Mouse (Mus musculus) lung, adult 2 months (tissue): ENCODE measurements around the gene Inhbc.

Source experiments
- CTCF ChIP-seq: fragments of 200-500 bp; IDR thresholded peaks from 2 replicates; pipeline ENCODE4 v1.5.1; 2011; ENCODE audit warnings: mild to moderate bottlenecking, low read length, control low read depth; ENCODE audit not compliant: insufficient read depth
- POLR2A ChIP-seq: fragments of 200-500 bp; IDR thresholded peaks from 2 replicates; pipeline ENCODE4 v1.6.1; 2011; ENCODE audit warnings: low read depth, mild to moderate bottlenecking, control low read depth, low read length, borderline replicate concordance; ENCODE audit errors: extremely low read depth

GRCm38 (mm10) chr10:127318009-127318408 lies 52.2 kb downstream of the Inhbc start:
- no peak for TF ChIP-seq CTCF
- no peak for TF ChIP-seq POLR2A
